Mouse (Mus musculus) thymus, postnatal 0 days (tissue): ENCODE results near the gene Fibp. TPM values are rescaled to one million over a fixed set of nuclear protein-coding genes. Genes with fewer than 3 reads are reported as not detected.

Experiments
- polyA plus RNA-seq: library from polyadenylated mRNA; unstranded; fragments of >200 nt; fragmentation: Nextera tagmentation; extraction: Ambion mirVana; gene quantifications from 2 replicates; pipeline ENCODE4 v1.2.1, GENCODE M21; 2015

Fibp gene
- polyA plus RNA-seq, 1 experiment from 2014 or later = 112 TPM

Other genes with a start within 250 kb of the Fibp start
- gene Pacs1, start 187.5 kb upstream of the Fibp start, polyA plus RNA-seq = 8.3 and 9.8 TPM in 2 replicates
- 294 and 319 TPM in 2 replicates for gene Sf3b2, start 165.2 kb upstream of the Fibp start, polyA plus RNA-seq
- 0.36 and 0.44 TPM in 2 replicates for gene Gal3st3, start 162.3 kb upstream of the Fibp start, polyA plus RNA-seq
- not detected in 2 replicates for gene Catsper1, start 124.9 kb upstream of the Fibp start, polyA plus RNA-seq
- 29.1 and 30.5 TPM in 2 replicates for gene Cst6, start 111.0 kb upstream of the Fibp start, polyA plus RNA-seq
- gene Eif1ad, start 93.9 kb upstream of the Fibp start, polyA plus RNA-seq = 51.1 and 59.4 TPM in 2 replicates
- gene Banf1, start 93.4 kb upstream of the Fibp start, polyA plus RNA-seq = 590 and 607 TPM in 2 replicates
- 73.4 and 84.2 TPM in 2 replicates for gene Sart1, start 71.9 kb upstream of the Fibp start, polyA plus RNA-seq
- 1.9 TPM in 2 replicates for gene Tsga10ip, start 58.1 kb upstream of the Fibp start, polyA plus RNA-seq
- 217 and 222 TPM in 2 replicates for gene Drap1, start 35.6 kb upstream of the Fibp start, polyA plus RNA-seq
- gene AI837181, start 35.5 kb upstream of the Fibp start, polyA plus RNA-seq = 51.5 and 54.4 TPM in 2 replicates
- gene Fosl1, start 13.1 kb upstream of the Fibp start, polyA plus RNA-seq = 0.47 TPM in 1 of 2 replicates, not detected in the other
- 7.3 and 8.2 TPM in 2 replicates for gene Ccdc85b, start 2.7 kb upstream of the Fibp start, polyA plus RNA-seq
- 42.8 and 43.0 TPM in 2 replicates for gene Ctsw, start 7.9 kb downstream of the Fibp start, polyA plus RNA-seq
- 26.5 and 27.9 TPM in 2 replicates for gene Efemp2, start 13.3 kb downstream of the Fibp start, polyA plus RNA-seq
- 58.6 and 63.5 TPM in 2 replicates for gene Mus81, start 27.8 kb downstream of the Fibp start, polyA plus RNA-seq
- gene Cfl1, start 29.8 kb downstream of the Fibp start, polyA plus RNA-seq = 3,590 and 4,042 TPM in 2 replicates
- 0.13 and 0.44 TPM in 2 replicates for gene 1700020D05Rik, start 43.2 kb downstream of the Fibp start, polyA plus RNA-seq
- gene Snx32, start 49.9 kb downstream of the Fibp start, polyA plus RNA-seq = 9.9 and 10.8 TPM in 2 replicates
- 1.9 TPM in 2 replicates for gene Ovol1, start 100.0 kb downstream of the Fibp start, polyA plus RNA-seq
- 8.9 and 9.8 TPM in 2 replicates for gene Ap5b1, start 107.4 kb downstream of the Fibp start, polyA plus RNA-seq
- 127 and 157 TPM in 2 replicates for gene Rnaseh2c, start 141.3 kb downstream of the Fibp start, polyA plus RNA-seq
- gene Kat5, start 149.6 kb downstream of the Fibp start, polyA plus RNA-seq = 65.3 and 73.8 TPM in 2 replicates
- gene Rela, start 176.9 kb downstream of the Fibp start, polyA plus RNA-seq = 50.0 and 56.2 TPM in 2 replicates
- 37.4 and 39.2 TPM in 2 replicates for gene Sipa1, start 203.1 kb downstream of the Fibp start, polyA plus RNA-seq
- 25.7 and 29.2 TPM in 2 replicates for gene Map3k11, start 228.1 kb downstream of the Fibp start, polyA plus RNA-seq
- gene Pcnx3, start 228.3 kb downstream of the Fibp start, polyA plus RNA-seq = 13.7 and 19.4 TPM in 2 replicates
- 0.32 and 0.74 TPM in 2 replicates for gene Kcnk7, start 243.8 kb downstream of the Fibp start, polyA plus RNA-seq